Mouse (Mus musculus): ENCODE measurements around the gene C1rb.

- no peak for TF ChIP-seq CTCF (conservative IDR thresholded peaks at IDR 0.05; ENCODE audit: insufficient read depth, insufficient read length, low read depth, low read length)
- no peak for TF ChIP-seq POLR2A (IDR thresholded peaks at IDR 0.05; ENCODE audit: low read depth, low read length)
Observed at GRCm38 (mm10) chr6:124625612-124626011, 55.5 kb downstream of the C1rb start.

Data from kidney, adult 2 months (tissue).